Mouse (Mus musculus) small intestine, adult 2 months (tissue): ENCODE measurements at regions not wholly inside any gene's neighbourhood (a gene's known extent, or its start where the extent isn't known, plus 50 kb on each side); places are given as distances from the start of the nearest gene placed in this dataset.

ENCODE experiments used
- H3K27ac ChIP-seq: fragments of 200-500 bp; 2 replicates; pipeline ENCODE4 v1.5.1; 2012; ENCODE audit warnings: low read depth, low read length, control low read depth, inconsistent platforms; ENCODE audit not compliant: insufficient read depth
- H3K27me3 ChIP-seq: fragments of 200-500 bp; 2 replicates; pipeline ENCODE4 v1.6.1; 2012; ENCODE audit warnings: mild to moderate bottlenecking, moderate library complexity, low read length, inconsistent platforms; ENCODE audit not compliant: control insufficient read depth, insufficient read depth
- H3K36me3 ChIP-seq: fragments of 200-500 bp; 2 replicates; pipeline ENCODE4 v1.6.1; 2012; ENCODE audit warnings: mild to moderate bottlenecking, low read length, control low read depth, inconsistent platforms; ENCODE audit not compliant: control insufficient read depth, insufficient read depth
- H3K4me1 ChIP-seq: fragments of 200-500 bp; 2 replicates; pipeline ENCODE4 v1.6.1; 2012; ENCODE audit warnings: low read length, inconsistent platforms, mixed read lengths; ENCODE audit not compliant: control insufficient read depth, insufficient read depth, insufficient read length
- H3K4me3 ChIP-seq: fragments of 200-500 bp; 2 replicates; pipeline ENCODE4 v1.5.1; 2012; ENCODE audit warnings: low read depth, mild to moderate bottlenecking, control low read depth, inconsistent platforms, low read length, moderate library complexity
- CTCF ChIP-seq: fragments of 200-500 bp; IDR thresholded peaks from 2 replicates; pipeline ENCODE4 v1.5.1; 2012; ENCODE audit warnings: low read depth, mild to moderate bottlenecking, control low read depth, inconsistent platforms, low read length, moderate library complexity, mixed read lengths; ENCODE audit not compliant: insufficient replicate concordance, insufficient read length; ENCODE audit errors: extremely low read depth
- POLR2A ChIP-seq: fragments of 200-500 bp; IDR thresholded peaks from 2 replicates; pipeline ENCODE4 v1.6.1; 2012; ENCODE audit warnings: low read depth, mild to moderate bottlenecking, control low read depth, inconsistent platforms, low read length, moderate library complexity
- WGBS: fragments of 180-500 bp; shearing (Covaris S2); methylation state at CpG from one replicate; pipeline ENCODE4 v1.1.7; 2018; 5-methylcytosine and 5-hydroxymethylcytosine counted together

GRCm38 (mm10) chr4:137128152-137128551 lies 79.6 kb upstream of the Zbtb40 start:
- TF ChIP-seq CTCF: no peak
- TF ChIP-seq POLR2A: no peak
- Histone ChIP-seq H3K27ac (no peak overlapping the region), H3K4me3 (no peak overlapping the region), H3K4me1 (no peaks in the 10 kb centered on the region), H3K36me3 (no peaks in the 10 kb centered on the region), H3K27me3 (peaks cover 4% of the 10 kb centered on the region; the same call in 1 of the 2 replicates)
- WGBS: 12% methylated on average over 15 of the region's 15 CpGs

- no peak overlapping the region for H3K27ac ChIP-seq
- no peaks in the 10 kb centered on the region for H3K36me3 ChIP-seq
- no peaks in the 10 kb centered on the region for H3K4me1 ChIP-seq
- no peak overlapping the region for H3K4me3 ChIP-seq
- no peak for TF ChIP-seq POLR2A
- no peak for TF ChIP-seq CTCF
- 25% methylated on average over 10 of the region's 10 CpGs for WGBS
- H3K27me3 ChIP-seq: 0 out of 2 replicates have a peak, but pooled peaks cover 3% of the 10 kb centered on the region
These were observed 73.1 kb upstream of the Zbtb40 start for GRCm38 (mm10) chr4:137121684-137122083.

- Histone ChIP-seq H3K27me3 (0 out of 2 replicates have a peak, but pooled peaks cover 3% of the 10 kb centered on the region), H3K4me3 (no peak overlapping the region), H3K27ac (no peak overlapping the region), H3K36me3 (no peaks in the 10 kb centered on the region), H3K4me1 (no peaks in the 10 kb centered on the region)
- WGBS: 36% methylated on average over 7 of the region's 7 CpGs
- TF ChIP-seq CTCF: no peak
- TF ChIP-seq POLR2A: no peak
These were observed 72.0 kb upstream of the Zbtb40 start for GRCm38 (mm10) chr4:137120597-137120996.

- 19% methylated on average over 10 of the region's 10 CpGs for WGBS
- TF ChIP-seq CTCF: no peak
- TF ChIP-seq POLR2A: no peak
- Histone ChIP-seq H3K27me3 (0 out of 2 replicates have a peak, but pooled peaks cover 3% of the 10 kb centered on the region), H3K4me3 (no peak overlapping the region), H3K27ac (no peak overlapping the region), H3K4me1 (no peaks in the 10 kb centered on the region), H3K36me3 (no peaks in the 10 kb centered on the region)
These were observed 69.7 kb upstream of the Zbtb40 start for GRCm38 (mm10) chr4:137118332-137118715.

GRCm38 (mm10) chr4:137117471-137118331 lies 69.1 kb upstream of the Zbtb40 start:
- no peak overlapping the region for H3K4me3 ChIP-seq
- 0 out of 2 replicates have a peak, but pooled peaks cover 3% of the 10 kb centered on the region for H3K27me3 ChIP-seq
- TF ChIP-seq CTCF (no peak), POLR2A (no peak)
- no peaks in the 10 kb centered on the region for H3K36me3 ChIP-seq
- 4% methylated on average over 26 of the region's 27 CpGs for WGBS
- H3K4me1 ChIP-seq: no peaks in the 10 kb centered on the region
- no peak overlapping the region for H3K27ac ChIP-seq

- no peak overlapping the region for H3K27ac ChIP-seq
- TF ChIP-seq POLR2A (no peak), CTCF (no peak)
- no peaks in the 10 kb centered on the region for H3K36me3 ChIP-seq
- no peak overlapping the region for H3K4me3 ChIP-seq
- 0 out of 2 replicates have a peak, but pooled peaks cover 3% of the 10 kb centered on the region for H3K27me3 ChIP-seq
- 80% methylated on average over 14 of the region's 14 CpGs for WGBS
- no peaks in the 10 kb centered on the region for H3K4me1 ChIP-seq
These were observed 66.5 kb upstream of the Zbtb40 start for GRCm38 (mm10) chr4:137115062-137115461.

- Histone ChIP-seq H3K4me1 (no peaks in the 10 kb centered on the region), H3K4me3 (no peak overlapping the region), H3K36me3 (no peaks in the 10 kb centered on the region), H3K27ac (no peak overlapping the region), H3K27me3 (no peaks in the 10 kb centered on the region)
- no peak for TF ChIP-seq CTCF
- no peak for TF ChIP-seq POLR2A
- 71% methylated on average over 10 of the region's 10 CpGs for WGBS
These were observed 61.7 kb upstream of the Zbtb40 start for GRCm38 (mm10) chr4:137110276-137110675.
